Mouse (Mus musculus) heart, adult 2 months (tissue): ENCODE measurements around the gene Tmem74b. TPM values are rescaled to one million over a fixed set of nuclear protein-coding genes. Genes with fewer than 3 reads are reported as not detected.

Experiments
- DNase-seq, 2 experiments: peaks; one replicate each; pipeline ENCODE4 v3.0.0; 2021
- H3K27ac ChIP-seq: fragments of 200-600 bp; 2 replicates; pipeline ENCODE4 v1.8.1; 2022
- H3K27me3 ChIP-seq: fragments of 200-500 bp; 2 replicates; pipeline ENCODE4 v1.6.1; 2012; ENCODE audit warnings: mild to moderate bottlenecking, low read length, inconsistent platforms, mixed read lengths; ENCODE audit not compliant: control insufficient read depth, insufficient read depth
- H3K36me3 ChIP-seq: fragments of 200-500 bp; 2 replicates; pipeline ENCODE4 v1.6.1; 2012; ENCODE audit warnings: low read length, inconsistent platforms; ENCODE audit not compliant: control insufficient read depth, insufficient read depth
- H3K4me1 ChIP-seq: fragments of 200-500 bp; 2 replicates; pipeline ENCODE4 v1.6.1; 2011; ENCODE audit warnings: low read length; ENCODE audit not compliant: control insufficient read depth, insufficient read depth
- H3K4me3 ChIP-seq: fragments of 200-600 bp; 2 replicates; pipeline ENCODE4 v1.8.1; 2022
- H3K79me2 ChIP-seq: fragments of 200-500 bp; replicated peaks from 2 replicates; pipeline ENCODE4 v1.6.1; 2012; ENCODE audit warnings: mild to moderate bottlenecking, inconsistent platforms, low read length, moderate library complexity, mixed read lengths; ENCODE audit not compliant: control insufficient read depth, insufficient read depth
- H3K9ac ChIP-seq: fragments of 200-500 bp; 2 replicates; pipeline ENCODE4 v1.6.1; 2012; ENCODE audit warnings: low read depth, mild to moderate bottlenecking, control low read depth, inconsistent platforms, low read length, mixed read lengths
- CTCF ChIP-seq: fragments of 200-600 bp; IDR thresholded peaks from 2 replicates; pipeline ENCODE4 v1.8.1; 2022; ENCODE audit warnings: antibody characterized with exemption, mild to moderate bottlenecking, moderate library complexity
- EP300 ChIP-seq: fragments of 200-500 bp; IDR thresholded peaks from 2 replicates; pipeline ENCODE4 v1.6.1; 2011; ENCODE audit warnings: low read depth, low read length, control low read depth; ENCODE audit not compliant: insufficient read depth
- POLR2A ChIP-seq: fragments of 200-500 bp; IDR thresholded peaks from 2 replicates; pipeline ENCODE4 v1.6.1; 2011; ENCODE audit warnings: mild to moderate bottlenecking, low read depth, low read length, control low read depth; ENCODE audit not compliant: insufficient read depth
- WGBS: fragments of 180-500 bp; shearing (Covaris S2); methylation state at CpG from one replicate; pipeline ENCODE4 v1.1.7; 2018; 5-methylcytosine and 5-hydroxymethylcytosine counted together
- intact Hi-C: fragments of 180-260 bp; cut with DNase I; formaldehyde crosslinking; loops from one replicate; pipeline ENCODE4 v1.15.1; 2025
- polyA plus RNA-seq: library from polyadenylated mRNA; depleted of rRNA; stranded (reverse); fragments of >200 nt; gene quantifications from 2 replicates; pipeline ENCODE4 v1.2.3, GENCODE M21; 2012
- total RNA-seq, 2 experiments: library from RNA; stranded (reverse); gene quantifications; 2 replicates each; pipeline ENCODE4 v1.2.3; 2021

The Tmem74b gene
- total and polyA plus RNA-seq, 3 experiments, result 4.5 to 5.8 (median 4.6) TPM

DNA sequence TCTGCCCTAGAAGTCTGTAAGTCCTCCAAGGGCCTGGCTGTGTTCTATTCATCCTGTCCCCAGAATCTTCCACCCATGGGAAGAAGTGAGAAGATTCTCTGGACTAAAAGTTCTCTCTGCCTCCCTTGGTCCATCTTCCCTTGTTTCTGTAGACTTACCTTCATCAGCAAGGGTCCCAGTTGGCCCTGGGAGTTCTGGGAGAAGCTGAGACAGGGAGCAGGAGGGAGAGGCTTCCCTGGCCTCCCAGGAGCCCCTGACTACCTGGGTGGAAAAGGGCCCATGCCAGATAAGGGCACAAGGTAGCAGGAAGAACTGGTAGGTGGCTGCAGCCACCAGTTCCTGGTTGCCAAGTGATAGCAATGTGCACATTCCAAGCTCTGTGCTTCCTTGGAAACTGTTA is 42.0 kb downstream of the Tmem74b start, which contains the start of gene Psmf1:
Gene Psmf1 (minus strand): TSS at position 342 of the 400 bp plus-strand sequence.
- H3K27me3 ChIP-seq, result no peaks in the 10 kb centered on the region
- intact Hi-C loops, result loop anchor here (5.0 kb wide), 1 partner anchor 167 kb away; no protein-coding TSS in a partner anchor
- H3K27ac ChIP-seq, result no peak within 1 kb of the TSS
- H3K79me2 ChIP-seq, result 0 out of 2 replicates have a peak, but pooled peaks cover 1% of the 10 kb centered on the region
- no peak within 1 kb of the TSS for H3K4me3 ChIP-seq
- H3K9ac ChIP-seq, result no peak within 1 kb of the TSS
- TF ChIP-seq POLR2A, result no peak
- TF ChIP-seq CTCF, result no peak
- TF ChIP-seq EP300, result no peak
- H3K4me1 ChIP-seq, result peaks cover 3% of the 10 kb centered on the region
- DNase-seq, result no peak
- H3K36me3 ChIP-seq, result no peaks in the 10 kb centered on the region

DNA sequence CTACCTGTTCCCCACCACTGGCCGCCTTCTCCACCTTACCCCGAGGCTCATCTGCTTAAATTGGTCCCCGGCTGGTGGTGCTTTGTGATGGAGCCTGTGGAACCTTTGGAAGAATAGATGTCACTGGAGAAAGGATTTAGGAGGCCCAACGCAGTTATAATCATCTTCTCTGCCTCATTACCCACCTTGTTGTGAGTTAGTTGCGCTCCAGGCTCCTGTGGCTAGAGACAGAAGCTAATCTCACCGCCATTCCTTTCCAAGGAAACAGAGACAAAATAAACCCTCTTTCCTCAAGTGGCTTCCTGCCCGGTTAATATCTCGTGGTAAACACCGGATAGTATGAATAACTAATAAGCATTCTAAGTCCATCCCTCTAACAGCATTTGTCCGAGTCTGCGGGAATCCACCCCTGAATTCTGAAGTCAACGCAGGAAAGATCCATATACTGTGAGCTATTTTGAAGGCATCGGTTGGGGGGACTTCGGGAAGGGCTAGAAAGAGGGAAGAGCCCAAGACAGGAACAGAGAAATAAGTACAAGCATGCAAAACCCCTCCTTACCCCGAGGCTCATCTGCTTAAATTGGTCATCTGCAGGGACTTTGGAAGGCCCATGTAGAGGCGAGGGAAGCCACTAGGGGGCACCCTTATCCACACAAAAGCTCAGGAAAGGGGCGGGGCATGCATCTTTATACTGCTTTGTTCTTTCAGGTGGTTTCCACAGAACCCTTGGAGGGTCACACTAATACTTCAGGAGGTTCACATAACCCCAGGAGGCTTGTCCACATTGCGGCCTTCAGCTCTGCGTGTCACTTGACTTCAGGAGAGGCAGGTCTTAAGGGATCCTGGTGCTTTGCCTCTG is 46.3 kb downstream of the Tmem74b start:
- no peak overlapping the region for H3K4me3 ChIP-seq
- no peaks in the 10 kb centered on the region for H3K79me2 ChIP-seq
- no peak overlapping the region for H3K9ac ChIP-seq
- 37% methylated on average over 19 of the region's 19 CpGs for WGBS
- TF ChIP-seq POLR2A, result no peak
- TF ChIP-seq CTCF, result peak; percentile 86
- H3K27ac ChIP-seq, result no peak overlapping the region
- DNase-seq, result peak; percentile 36 to 68
- no peaks in the 10 kb centered on the region for H3K27me3 ChIP-seq
- H3K36me3 ChIP-seq, result no peaks in the 10 kb centered on the region
- intact Hi-C loops, result loop anchor here (2.0 kb wide), 1 partner anchor 119 kb away; no protein-coding TSS in a partner anchor
- H3K4me1 ChIP-seq, result no peaks in the 10 kb centered on the region

DNA sequence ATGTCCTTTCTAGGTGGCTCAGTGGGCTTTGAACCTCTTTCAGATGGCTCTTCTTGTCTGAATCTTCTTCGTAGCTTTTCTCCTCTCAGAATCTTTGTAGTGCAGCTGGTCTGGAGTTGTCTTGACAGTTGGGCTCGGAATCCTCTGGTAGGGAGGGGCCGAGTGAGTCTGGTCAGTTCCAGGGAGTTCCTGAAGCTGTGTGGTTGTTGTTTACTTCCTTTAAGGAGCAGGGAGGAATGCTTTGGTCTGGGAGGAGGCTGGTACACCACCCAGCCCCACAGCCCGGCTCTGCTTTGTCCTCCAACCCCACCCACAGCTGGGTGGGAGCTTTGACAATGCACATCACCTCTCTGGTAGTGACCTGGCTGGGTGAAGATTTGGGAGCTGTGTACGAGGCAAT is 49.5 kb downstream of the Tmem74b start:
- no peak overlapping the region for H3K27ac ChIP-seq
- no peak for DNase-seq
- no peak overlapping the region for H3K4me3 ChIP-seq
- no peak for TF ChIP-seq EP300
- no peak for TF ChIP-seq POLR2A
- no peak for TF ChIP-seq CTCF
- H3K9ac ChIP-seq, result no peak overlapping the region
- no peaks in the 10 kb centered on the region for H3K79me2 ChIP-seq
- no peaks in the 10 kb centered on the region for H3K27me3 ChIP-seq
- H3K4me1 ChIP-seq, result no peaks in the 10 kb centered on the region
- intact Hi-C loops, result no loop called here
- WGBS, result 53% methylated on average over 5 of the region's 5 CpGs
- no peaks in the 10 kb centered on the region for H3K36me3 ChIP-seq

DNA sequence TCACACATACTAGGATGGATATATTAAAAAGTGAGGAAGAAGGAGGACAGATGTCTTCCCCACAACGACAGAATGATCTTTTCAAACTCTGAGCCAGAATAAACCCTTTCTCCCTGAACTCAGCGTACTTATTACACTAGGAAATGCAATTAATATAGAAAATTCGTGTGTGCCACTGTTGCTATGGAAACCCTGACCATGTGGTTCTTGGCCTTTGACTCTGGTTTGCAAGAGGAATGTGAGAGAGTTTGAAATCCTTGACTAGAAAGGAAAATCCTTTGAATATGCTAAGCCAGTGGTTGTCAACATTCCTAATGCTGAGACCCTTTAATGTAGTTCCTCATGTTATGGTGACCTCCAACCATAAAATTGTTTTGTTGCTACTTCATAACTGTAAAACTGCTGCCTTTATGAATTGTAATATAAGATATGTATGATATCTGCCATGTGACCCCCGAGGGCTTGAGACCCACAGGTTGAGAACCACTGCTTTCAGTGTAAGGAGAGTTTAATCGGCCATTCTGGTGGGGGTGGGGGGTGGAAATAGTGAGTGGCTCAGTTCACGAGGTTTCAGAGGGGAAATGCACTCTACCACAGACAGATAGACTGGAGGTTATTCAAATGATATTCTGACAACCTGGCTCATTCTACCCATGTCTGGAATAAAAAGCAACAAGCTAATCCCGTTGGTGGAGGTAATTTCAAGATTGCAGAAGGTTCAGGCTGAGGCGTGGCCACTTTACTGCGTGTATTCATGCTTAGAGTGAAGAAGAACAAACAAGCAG is 54.7 kb downstream of the Tmem74b start:
- TF ChIP-seq POLR2A, result no peak
- TF ChIP-seq CTCF, result no peak
- no peak for TF ChIP-seq EP300
- intact Hi-C loops, result no loop called here
- Histone ChIP-seq H3K27ac (no peak overlapping the region), H3K36me3 (no peaks in the 10 kb centered on the region), H3K79me2 (no peaks in the 10 kb centered on the region), H3K4me1 (no peaks in the 10 kb centered on the region), H3K4me3 (no peak overlapping the region), H3K27me3 (no peaks in the 10 kb centered on the region), H3K9ac (no peak overlapping the region)
- DNase-seq, result no peak
- 52% methylated on average over 9 of the region's 9 CpGs for WGBS

DNA sequence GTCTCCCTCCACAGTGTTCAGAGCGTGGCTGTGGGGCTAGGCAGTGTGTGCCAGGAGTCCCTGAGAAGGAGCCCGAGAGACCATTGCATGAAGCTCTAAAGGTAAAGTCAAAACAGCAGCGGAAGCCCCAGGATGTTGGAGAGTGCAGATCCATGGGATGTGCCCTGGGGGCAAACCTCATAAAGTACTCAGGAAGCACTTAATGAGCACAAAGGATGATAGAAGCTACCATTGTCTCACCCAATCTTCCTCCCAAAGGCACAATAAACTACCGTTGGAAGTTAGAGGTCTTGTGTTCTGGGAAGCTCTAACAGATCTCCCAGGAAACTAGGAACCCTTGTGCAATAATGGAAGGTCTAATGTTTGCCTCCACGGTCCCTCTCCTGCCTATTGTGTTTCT is 55.6 kb downstream of the Tmem74b start:
- Histone ChIP-seq H3K27ac (no peak overlapping the region), H3K9ac (no peak overlapping the region), H3K4me1 (no peaks in the 10 kb centered on the region), H3K4me3 (no peak overlapping the region), H3K36me3 (no peaks in the 10 kb centered on the region), H3K27me3 (no peaks in the 10 kb centered on the region), H3K79me2 (no peaks in the 10 kb centered on the region)
- intact Hi-C loops, result no loop called here
- WGBS, result 69% methylated on average over 5 of the region's 5 CpGs
- no peak for DNase-seq
- TF ChIP-seq POLR2A, result no peak
- TF ChIP-seq CTCF, result no peak
- no peak for TF ChIP-seq EP300
